Mouse (Mus musculus): Measurements from ENCODE around the gene Smpd1. TPM values are rescaled to one million over a fixed set of nuclear protein-coding genes. Genes with fewer than 3 reads are reported as not detected.

Smpd1 gene
- polyA plus RNA-seq (2014; fragmentation: Nextera tagmentation; extraction: Ambion mirVana) = 40.4 and 40.6 TPM in 2 replicates

- H3K27ac ChIP-seq (ENCODE audit: low read length) = 0 out of 2 replicates have a peak within 1 kb of the TSS, but pooled peaks have one; percentile 30
- 5% methylated on average over 26 of the region's 26 CpGs for WGBS
Observed at GRCm38 (mm10) chr7:105554212-105554942, at the start of gene Smpd1. Smpd1 (plus strand) TSS chr7:105554360.

GRCm38 (mm10) chr7:105507257-105507656, 46.9 kb upstream of the Smpd1 start:
- no peaks in the 10 kb centered on the region for H3K27me3 ChIP-seq (ENCODE audit: control insufficient read depth, insufficient read depth, low read length)
- no peaks in the 10 kb centered on the region for H3K9me3 ChIP-seq (ENCODE audit: control insufficient read depth, low read depth, low read length)
- no peak for ATAC-seq (ENCODE audit: insufficient number of reproducible peaks, insufficient read depth, low FRiP score, low read depth)
- no peak overlapping the region for H3K4me3 ChIP-seq (ENCODE audit: low read depth, low read length)
- WGBS = 68% methylated on average over 4 of the region's 4 CpGs
- H3K36me3 ChIP-seq (ENCODE audit: control insufficient read depth, insufficient read depth, low read length) = no peaks in the 10 kb centered on the region
- no peak overlapping the region for H3K27ac ChIP-seq (ENCODE audit: low read length)
- no peak overlapping the region for H3K4me2 ChIP-seq (replicated peaks; ENCODE audit: low read depth, low read length)
- no peak overlapping the region for H3K9ac ChIP-seq (replicated peaks; ENCODE audit: low read depth, low read length)
- H3K4me1 ChIP-seq (ENCODE audit: control insufficient read depth, insufficient read depth, low read length) = no peaks in the 10 kb centered on the region

More at GRCm38 (mm10) chr7:105554212-105554942, at the start of gene Smpd1:
- peak; percentile 91 for ATAC-seq (ENCODE audit: insufficient number of reproducible peaks, insufficient read depth, low FRiP score, low read depth)
- Histone ChIP-seq H3K4me3 (ENCODE audit: low read depth, low read length) (peak within 1 kb of the TSS; percentile 68), H3K9me3 (ENCODE audit: control insufficient read depth, low read depth, low read length) (no peaks in the 10 kb centered on the region), H3K4me2 (replicated peaks; ENCODE audit: low read depth, low read length) (peak within 1 kb of the TSS; percentile 62), H3K4me1 (ENCODE audit: control insufficient read depth, insufficient read depth, low read length) (0 out of 2 replicates have a peak, but pooled peaks cover 3% of the 10 kb centered on the region), H3K9ac (replicated peaks; ENCODE audit: low read depth, low read length) (peak within 1 kb of the TSS; percentile 50), H3K27me3 (ENCODE audit: control insufficient read depth, insufficient read depth, low read length) (no peaks in the 10 kb centered on the region), H3K36me3 (ENCODE audit: control insufficient read depth, insufficient read depth, low read length) (peaks cover 4% of the 10 kb centered on the region)

- WGBS = 80% methylated on average over 5 of the region's 5 CpGs
- Histone ChIP-seq H3K27ac (ENCODE audit: low read length) (no peak overlapping the region), H3K36me3 (ENCODE audit: control insufficient read depth, insufficient read depth, low read length) (no peaks in the 10 kb centered on the region), H3K4me3 (ENCODE audit: low read depth, low read length) (no peak overlapping the region), H3K9me3 (ENCODE audit: control insufficient read depth, low read depth, low read length) (no peaks in the 10 kb centered on the region), H3K4me2 (replicated peaks; ENCODE audit: low read depth, low read length) (no peak overlapping the region), H3K4me1 (ENCODE audit: control insufficient read depth, insufficient read depth, low read length) (no peaks in the 10 kb centered on the region), H3K9ac (replicated peaks; ENCODE audit: low read depth, low read length) (no peak overlapping the region), H3K27me3 (ENCODE audit: control insufficient read depth, insufficient read depth, low read length) (no peaks in the 10 kb centered on the region)
- ATAC-seq (ENCODE audit: insufficient number of reproducible peaks, insufficient read depth, low FRiP score, low read depth) = no peak
Observed at GRCm38 (mm10) chr7:105510143-105510542, 44.0 kb upstream of the Smpd1 start.

GRCm38 (mm10) chr7:105513845-105514291, 40.3 kb upstream of the Smpd1 start:
- Histone ChIP-seq H3K27me3 (ENCODE audit: control insufficient read depth, insufficient read depth, low read length) (no peaks in the 10 kb centered on the region), H3K4me1 (ENCODE audit: control insufficient read depth, insufficient read depth, low read length) (no peaks in the 10 kb centered on the region), H3K36me3 (ENCODE audit: control insufficient read depth, insufficient read depth, low read length) (no peaks in the 10 kb centered on the region), H3K4me2 (replicated peaks; ENCODE audit: low read depth, low read length) (no peak overlapping the region), H3K27ac (ENCODE audit: low read length) (no peak overlapping the region), H3K9me3 (ENCODE audit: control insufficient read depth, low read depth, low read length) (no peaks in the 10 kb centered on the region), H3K9ac (replicated peaks; ENCODE audit: low read depth, low read length) (no peak overlapping the region), H3K4me3 (ENCODE audit: low read depth, low read length) (no peak overlapping the region)
- no peak for ATAC-seq (ENCODE audit: insufficient number of reproducible peaks, insufficient read depth, low FRiP score, low read depth)
- WGBS = 54% methylated on average over 5 of the region's 5 CpGs

- no peaks in the 10 kb centered on the region for H3K4me1 ChIP-seq (ENCODE audit: control insufficient read depth, insufficient read depth, low read length)
- H3K9me3 ChIP-seq (ENCODE audit: control insufficient read depth, low read depth, low read length) = no peaks in the 10 kb centered on the region
- no peaks in the 10 kb centered on the region for H3K27me3 ChIP-seq (ENCODE audit: control insufficient read depth, insufficient read depth, low read length)
- no peak overlapping the region for H3K27ac ChIP-seq (ENCODE audit: low read length)
- ATAC-seq (ENCODE audit: insufficient number of reproducible peaks, insufficient read depth, low FRiP score, low read depth) = no peak
- no peak overlapping the region for H3K9ac ChIP-seq (replicated peaks; ENCODE audit: low read depth, low read length)
- H3K4me2 ChIP-seq (replicated peaks; ENCODE audit: low read depth, low read length) = no peak overlapping the region
- 29% methylated on average over 5 of the region's 5 CpGs for WGBS
- H3K36me3 ChIP-seq (ENCODE audit: control insufficient read depth, insufficient read depth, low read length) = no peaks in the 10 kb centered on the region
- no peak overlapping the region for H3K4me3 ChIP-seq (ENCODE audit: low read depth, low read length)
Observed at GRCm38 (mm10) chr7:105514561-105514960, 39.6 kb upstream of the Smpd1 start.

- Histone ChIP-seq H3K4me1 (ENCODE audit: control insufficient read depth, insufficient read depth, low read length) (no peaks in the 10 kb centered on the region), H3K27ac (ENCODE audit: low read length) (no peak overlapping the region), H3K4me3 (ENCODE audit: low read depth, low read length) (no peak overlapping the region), H3K9ac (replicated peaks; ENCODE audit: low read depth, low read length) (no peak overlapping the region), H3K36me3 (ENCODE audit: control insufficient read depth, insufficient read depth, low read length) (no peaks in the 10 kb centered on the region), H3K4me2 (replicated peaks; ENCODE audit: low read depth, low read length) (no peak overlapping the region), H3K27me3 (ENCODE audit: control insufficient read depth, insufficient read depth, low read length) (no peaks in the 10 kb centered on the region), H3K9me3 (ENCODE audit: control insufficient read depth, low read depth, low read length) (no peaks in the 10 kb centered on the region)
- no peak for ATAC-seq (ENCODE audit: insufficient number of reproducible peaks, insufficient read depth, low FRiP score, low read depth)
- WGBS = 13% methylated on average over 5 of the region's 5 CpGs
Observed at GRCm38 (mm10) chr7:105515178-105515577, 39.0 kb upstream of the Smpd1 start.

GRCm38 (mm10) chr7:105516669-105517360, 37.3 kb upstream of the Smpd1 start:
- Histone ChIP-seq H3K4me3 (ENCODE audit: low read depth, low read length) (no peak overlapping the region), H3K4me1 (ENCODE audit: control insufficient read depth, insufficient read depth, low read length) (no peaks in the 10 kb centered on the region), H3K27me3 (ENCODE audit: control insufficient read depth, insufficient read depth, low read length) (no peaks in the 10 kb centered on the region), H3K9me3 (ENCODE audit: control insufficient read depth, low read depth, low read length) (no peaks in the 10 kb centered on the region), H3K9ac (replicated peaks; ENCODE audit: low read depth, low read length) (no peak overlapping the region), H3K4me2 (replicated peaks; ENCODE audit: low read depth, low read length) (no peak overlapping the region), H3K27ac (ENCODE audit: low read length) (no peak overlapping the region), H3K36me3 (ENCODE audit: control insufficient read depth, insufficient read depth, low read length) (no peaks in the 10 kb centered on the region)
- no peak for ATAC-seq (ENCODE audit: insufficient number of reproducible peaks, insufficient read depth, low FRiP score, low read depth)
- 31% methylated on average over 9 of the region's 9 CpGs for WGBS

- no peak for ATAC-seq (ENCODE audit: insufficient number of reproducible peaks, insufficient read depth, low FRiP score, low read depth)
- Histone ChIP-seq H3K27me3 (ENCODE audit: control insufficient read depth, insufficient read depth, low read length) (no peaks in the 10 kb centered on the region), H3K9ac (replicated peaks; ENCODE audit: low read depth, low read length) (no peak overlapping the region), H3K4me2 (replicated peaks; ENCODE audit: low read depth, low read length) (no peak overlapping the region), H3K27ac (ENCODE audit: low read length) (no peak overlapping the region), H3K9me3 (ENCODE audit: control insufficient read depth, low read depth, low read length) (no peaks in the 10 kb centered on the region), H3K4me1 (ENCODE audit: control insufficient read depth, insufficient read depth, low read length) (no peaks in the 10 kb centered on the region), H3K4me3 (ENCODE audit: low read depth, low read length) (no peak overlapping the region), H3K36me3 (ENCODE audit: control insufficient read depth, insufficient read depth, low read length) (no peaks in the 10 kb centered on the region)
- 64% methylated on average over 11 of the region's 11 CpGs for WGBS
Observed at GRCm38 (mm10) chr7:105519336-105519735, 34.8 kb upstream of the Smpd1 start.

All from stomach, embryonic 14.5 days (tissue).